Mouse (Mus musculus): ENCODE measurements around the gene Siglece. TPM values are rescaled to one million over a fixed set of nuclear protein-coding genes. Genes with fewer than 3 reads are reported as not detected.

Gene Siglece
- polyA plus RNA-seq, 2 experiments = 1.6 to 2.0 TPM

GRCm38 (mm10) chr7:43606896-43607742, 52.8 kb downstream of the Siglece start, which contains the start of gene Zfp819:
Gene Zfp819 (plus strand): TSS chr7:43607169.
- 15% methylated on average over 41 of the region's 41 CpGs for WGBS (ENCODE audit: insufficient replicate concordance)
- ATAC-seq (ENCODE audit: insufficient read depth) (0 out of 2 replicates have a peak, but pooled peaks have one; percentile 33), DNase-seq (ENCODE audit: low read depth in 3 of 3, low spot score in 3 of 3) (peak; percentile 19 to 26 (median 23))
- H3K4me3 ChIP-seq (ENCODE audit: insufficient read depth in 1 of 2, low read depth in 2 of 2, low read length in 2 of 2) = peak within 1 kb of the TSS; percentile 1 to 19; a peak in 1 of 4 replicates
- H3K27ac ChIP-seq = no peak within 1 kb of the TSS
- peak within 1 kb of the TSS; percentile 43 for H3K4me2 ChIP-seq (ENCODE audit: low read depth)
- H3K27me3 ChIP-seq (ENCODE audit: control insufficient read depth, insufficient read depth, low read length) = no peaks in the 10 kb centered on the region
- H3K4me1 ChIP-seq (replicated peaks; ENCODE audit: control insufficient read depth in 2 of 2, insufficient read depth in 2 of 2, low read length in 1 of 2) = no peaks in the 10 kb centered on the region
- no peak within 1 kb of the TSS for H3K9ac ChIP-seq (replicated peaks)
- H3K9me3 ChIP-seq (ENCODE audit: control insufficient read depth, low read length) = no peaks in the 10 kb centered on the region
- H3K36me3 ChIP-seq (replicated peaks; ENCODE audit: control insufficient read depth, insufficient read depth, low read depth) = no peaks in the 10 kb centered on the region
- TF ChIP-seq EP300 (IDR thresholded peaks at IDR 0.05; ENCODE audit: low read depth) = no peak
- TF ChIP-seq CTCF (IDR thresholded peaks at IDR 0.05; ENCODE audit: low read depth) = no peak

DNA sequence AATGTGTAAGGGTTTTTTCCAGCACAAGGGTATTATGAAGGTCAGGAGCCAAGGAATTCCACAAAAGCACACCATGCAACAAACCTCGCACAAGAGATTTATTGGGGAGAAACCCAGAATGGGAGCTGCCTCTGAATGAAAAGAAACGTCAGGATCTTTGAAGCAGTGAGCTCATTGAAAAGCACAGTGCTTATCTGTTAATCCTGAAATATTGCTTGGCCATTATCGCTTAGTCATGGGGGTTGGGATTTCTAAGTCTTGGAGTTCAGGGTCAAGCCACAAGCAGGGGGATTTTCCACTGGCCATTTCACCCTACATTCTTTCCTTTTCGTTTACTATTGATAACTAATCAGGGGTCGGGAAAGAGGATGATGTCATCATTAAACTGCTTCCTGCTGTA, 58.1 kb downstream of the Siglece start:
- WGBS (ENCODE audit: insufficient replicate concordance) = 29% methylated on average over 5 of the region's 5 CpGs
- Histone ChIP-seq H3K4me3 (ENCODE audit: insufficient read depth in 1 of 2, low read depth in 2 of 2, low read length in 2 of 2) (no peak overlapping the region), H3K36me3 (replicated peaks; ENCODE audit: control insufficient read depth, insufficient read depth, low read depth) (no peaks in the 10 kb centered on the region), H3K27me3 (ENCODE audit: control insufficient read depth, insufficient read depth, low read length) (no peaks in the 10 kb centered on the region), H3K27ac (no peak overlapping the region), H3K9ac (replicated peaks) (no peak overlapping the region), H3K4me2 (ENCODE audit: low read depth) (no peak overlapping the region), H3K9me3 (ENCODE audit: control insufficient read depth, low read length) (no peaks in the 10 kb centered on the region), H3K4me1 (replicated peaks; ENCODE audit: control insufficient read depth in 2 of 2, insufficient read depth in 2 of 2, low read length in 1 of 2) (no peaks in the 10 kb centered on the region)
- DNase-seq (ENCODE audit: low read depth in 3 of 3, low spot score in 3 of 3) (no peak), ATAC-seq (ENCODE audit: insufficient read depth) (no peak)
- TF ChIP-seq CTCF (IDR thresholded peaks at IDR 0.05; ENCODE audit: low read depth) (no peak), EP300 (IDR thresholded peaks at IDR 0.05; ENCODE audit: low read depth) (no peak)

Other genes with a start within 250 kb of the Siglece start
- 0.07 TPM in 1 of 2 replicates, not detected in the other for gene Lim2, start 232.5 kb downstream of the Siglece start, polyA plus RNA-seq (2012; rRNA removed)
- gene Lim2, start 232.5 kb downstream of the Siglece start, polyA plus RNA-seq (2014; fragmentation: Nextera tagmentation; extraction: Ambion mirVana) = 0.06 and 0.08 TPM in 2 replicates
- 3.1 and 4.3 TPM in 2 replicates for gene Nkg7, start 223.1 kb downstream of the Siglece start, polyA plus RNA-seq (2012; rRNA removed)
- 10.2 and 13.2 TPM in 2 replicates for gene Nkg7, start 223.1 kb downstream of the Siglece start, polyA plus RNA-seq (2014; fragmentation: Nextera tagmentation; extraction: Ambion mirVana)
- not detected in 2 replicates for gene Cldnd2, start 219.4 kb downstream of the Siglece start, polyA plus RNA-seq (2012; rRNA removed)
- gene Cldnd2, start 219.4 kb downstream of the Siglece start, polyA plus RNA-seq (2014; fragmentation: Nextera tagmentation; extraction: Ambion mirVana) = not detected in 2 replicates
- gene Etfb, start 216.1 kb downstream of the Siglece start, polyA plus RNA-seq (2012; rRNA removed) = 79.1 and 116 TPM in 2 replicates
- gene Etfb, start 216.1 kb downstream of the Siglece start, polyA plus RNA-seq (2014; fragmentation: Nextera tagmentation; extraction: Ambion mirVana) = 261 and 265 TPM in 2 replicates
- 0.19 and 0.26 TPM in 2 replicates for gene Gm45233, start 216.0 kb downstream of the Siglece start, polyA plus RNA-seq (2012; rRNA removed)
- gene Gm45233, start 216.0 kb downstream of the Siglece start, polyA plus RNA-seq (2014; fragmentation: Nextera tagmentation; extraction: Ambion mirVana) = not detected in 2 replicates
- gene Vsig10l, start 197.0 kb downstream of the Siglece start, polyA plus RNA-seq (2012; rRNA removed) = 0.48 and 0.77 TPM in 2 replicates
- 0.27 and 0.52 TPM in 2 replicates for gene Vsig10l, start 197.0 kb downstream of the Siglece start, polyA plus RNA-seq (2014; fragmentation: Nextera tagmentation; extraction: Ambion mirVana)
- 0.07 and 0.12 TPM in 2 replicates for gene Iglon5, start 170.1 kb downstream of the Siglece start, polyA plus RNA-seq (2012; rRNA removed)
- not detected in 2 replicates for gene Iglon5, start 170.1 kb downstream of the Siglece start, polyA plus RNA-seq (2014; fragmentation: Nextera tagmentation; extraction: Ambion mirVana)
- not detected in 2 replicates for gene 4931406B18Rik, start 154.2 kb downstream of the Siglece start, polyA plus RNA-seq (2012; rRNA removed)
- gene 4931406B18Rik, start 154.2 kb downstream of the Siglece start, polyA plus RNA-seq (2014; fragmentation: Nextera tagmentation; extraction: Ambion mirVana) = not detected in 2 replicates
- gene Cd33, start 115.7 kb downstream of the Siglece start, polyA plus RNA-seq (2012; rRNA removed) = 0.95 and 1.4 TPM in 2 replicates
- gene Cd33, start 115.7 kb downstream of the Siglece start, polyA plus RNA-seq (2014; fragmentation: Nextera tagmentation; extraction: Ambion mirVana) = 1.5 and 1.9 TPM in 2 replicates
- gene Zfp658, start 97.9 kb downstream of the Siglece start, polyA plus RNA-seq (2012; rRNA removed) = 0.18 and 0.33 TPM in 2 replicates
- gene Zfp658, start 97.9 kb downstream of the Siglece start, polyA plus RNA-seq (2014; fragmentation: Nextera tagmentation; extraction: Ambion mirVana) = 0.15 and 0.25 TPM in 2 replicates
- gene Zfp719, start 80.6 kb downstream of the Siglece start, polyA plus RNA-seq (2012; rRNA removed) = 0.56 and 0.87 TPM in 2 replicates
- 1.6 and 1.7 TPM in 2 replicates for gene Zfp719, start 80.6 kb downstream of the Siglece start, polyA plus RNA-seq (2014; fragmentation: Nextera tagmentation; extraction: Ambion mirVana)
- 0.07 TPM in 1 of 2 replicates, not detected in the other for gene Zfp819, start 53.0 kb downstream of the Siglece start, polyA plus RNA-seq (2012; rRNA removed)
- not detected in 2 replicates for gene Zfp819, start 53.0 kb downstream of the Siglece start, polyA plus RNA-seq (2014; fragmentation: Nextera tagmentation; extraction: Ambion mirVana)
- not detected in 2 replicates for gene Ceacam18, start 25.5 kb downstream of the Siglece start, polyA plus RNA-seq (2012; rRNA removed)
- gene Ceacam18, start 25.5 kb downstream of the Siglece start, polyA plus RNA-seq (2014; fragmentation: Nextera tagmentation; extraction: Ambion mirVana) = 0.08 TPM in 1 of 2 replicates, not detected in the other
- 3.1 and 3.2 TPM in 2 replicates for gene Ctu1, start 11.9 kb upstream of the Siglece start, polyA plus RNA-seq (2012; rRNA removed)
- gene Ctu1, start 11.9 kb upstream of the Siglece start, polyA plus RNA-seq (2014; fragmentation: Nextera tagmentation; extraction: Ambion mirVana) = 2.2 TPM in 2 replicates
- gene Klk14, start 30.3 kb upstream of the Siglece start, polyA plus RNA-seq (2012; rRNA removed) = 0.04 and 0.05 TPM in 2 replicates
- not detected in 2 replicates for gene Klk14, start 30.3 kb upstream of the Siglece start, polyA plus RNA-seq (2014; fragmentation: Nextera tagmentation; extraction: Ambion mirVana)
- gene Klk13, start 52.4 kb upstream of the Siglece start, polyA plus RNA-seq (2012; rRNA removed) = 0.02 and 0.04 TPM in 2 replicates
- gene Klk13, start 52.4 kb upstream of the Siglece start, polyA plus RNA-seq (2014; fragmentation: Nextera tagmentation; extraction: Ambion mirVana) = 0.06 TPM in 1 of 2 replicates, not detected in the other
- not detected in 2 replicates for gene Klk12, start 108.7 kb upstream of the Siglece start, polyA plus RNA-seq (2012; rRNA removed)
- not detected in 2 replicates for gene Klk12, start 108.7 kb upstream of the Siglece start, polyA plus RNA-seq (2014; fragmentation: Nextera tagmentation; extraction: Ambion mirVana)
- gene Klk11, start 114.4 kb upstream of the Siglece start, polyA plus RNA-seq (2012; rRNA removed) = not detected in 2 replicates
- not detected in 2 replicates for gene Klk11, start 114.4 kb upstream of the Siglece start, polyA plus RNA-seq (2014; fragmentation: Nextera tagmentation; extraction: Ambion mirVana)
- 0.02 and 0.10 TPM in 2 replicates for gene Klk10, start 120.9 kb upstream of the Siglece start, polyA plus RNA-seq (2012; rRNA removed)
- not detected in 2 replicates for gene Klk10, start 120.9 kb upstream of the Siglece start, polyA plus RNA-seq (2014; fragmentation: Nextera tagmentation; extraction: Ambion mirVana)
- gene Klk9, start 131.7 kb upstream of the Siglece start, polyA plus RNA-seq (2012; rRNA removed) = not detected in 2 replicates
- not detected in 2 replicates for gene Klk9, start 131.7 kb upstream of the Siglece start, polyA plus RNA-seq (2014; fragmentation: Nextera tagmentation; extraction: Ambion mirVana)
- gene Klk8, start 137.4 kb upstream of the Siglece start, polyA plus RNA-seq (2012; rRNA removed) = 4.6 and 5.0 TPM in 2 replicates
- 8.4 and 10.0 TPM in 2 replicates for gene Klk8, start 137.4 kb upstream of the Siglece start, polyA plus RNA-seq (2014; fragmentation: Nextera tagmentation; extraction: Ambion mirVana)
- 0.02 TPM in 1 of 2 replicates, not detected in the other for gene Klk7, start 151.1 kb upstream of the Siglece start, polyA plus RNA-seq (2012; rRNA removed)
- not detected in 2 replicates for gene Klk7, start 151.1 kb upstream of the Siglece start, polyA plus RNA-seq (2014; fragmentation: Nextera tagmentation; extraction: Ambion mirVana)
- gene Klk6, start 164.3 kb upstream of the Siglece start, polyA plus RNA-seq (2012; rRNA removed) = not detected in 2 replicates
- gene Klk6, start 164.3 kb upstream of the Siglece start, polyA plus RNA-seq (2014; fragmentation: Nextera tagmentation; extraction: Ambion mirVana) = not detected in 2 replicates
- gene Klk5, start 181.8 kb upstream of the Siglece start, polyA plus RNA-seq (2012; rRNA removed) = not detected in 2 replicates
- gene Klk5, start 181.8 kb upstream of the Siglece start, polyA plus RNA-seq (2014; fragmentation: Nextera tagmentation; extraction: Ambion mirVana) = not detected in 2 replicates
- gene Klk4, start 221.0 kb upstream of the Siglece start, polyA plus RNA-seq (2012; rRNA removed) = not detected in 2 replicates
- gene Klk4, start 221.0 kb upstream of the Siglece start, polyA plus RNA-seq (2014; fragmentation: Nextera tagmentation; extraction: Ambion mirVana) = not detected in 2 replicates